Comparison of ENCODE assay signal across 8 mouse cellular contexts in genomic region chr14:47298408-47298792, GRCm38 (mm10). TPM values are rescaled to one million over a fixed set of nuclear protein-coding genes. Genes with fewer than 3 reads are reported as not detected.
DNase-seq lines count a peak whose midpoint lies in the region; ATAC-seq and TF ChIP-seq lines count a peak whose summit lies in the region.

No protein-coding gene starts in this region.

- peak overlapping the region; percentile 99 for H3K4me3 ChIP-seq in kidney, postnatal 0 days (replicated peaks; ENCODE audit: low read depth, low read length)
- H3K4me3 ChIP-seq in bone marrow macrophage, adult 2 months (ENCODE audit: insufficient read depth, low read length), result peak overlapping the region; percentile 97
- peak overlapping the region; percentile 76 for H3K4me3 ChIP-seq in hindbrain, embryonic 14.5 days (replicated peaks; ENCODE audit: low read length)
- peak overlapping the region; percentile 90 for H3K4me3 ChIP-seq in midbrain, embryonic 11.5 days (ENCODE audit: low read depth, low read length)

- TF ChIP-seq CTCF in kidney, postnatal 0 days (IDR thresholded peaks at IDR 0.05; ENCODE audit: low read depth), result no peak
- TF ChIP-seq CTCF in bone marrow macrophage, adult 2 months (IDR thresholded peaks at IDR 0.05; ENCODE audit: low read depth, low read length), result no peak

- peak overlapping the region; percentile 97 for H3K9ac ChIP-seq in kidney, postnatal 0 days (ENCODE audit: low read depth, low read length)
- peak overlapping the region; percentile 93 for H3K9ac ChIP-seq in hindbrain, embryonic 14.5 days
- H3K9ac ChIP-seq in midbrain, embryonic 11.5 days (ENCODE audit: low read length), result peak overlapping the region; percentile 98

- peak; percentile 44 for DNase-seq in kidney, postnatal 0 days (ENCODE audit: low spot score)
- DNase-seq in kidney, adult 8-10 months, result no peak
- peak; percentile 30 for DNase-seq in hindbrain, embryonic 14.5 days (ENCODE audit: low spot score)
- peak; percentile 96 for DNase-seq in midbrain, embryonic 11.5 days (ENCODE audit: low spot score, missing footprints)
- no peak for DNase-seq in cerebellum, postnatal 36 days
- DNase-seq in gastrocnemius, adult 8-10 months (ENCODE audit: low spot score in 2 of 2), result no peak
- DNase-seq in thymus, adult 18-20 months, result no peak

- H3K27ac ChIP-seq in kidney, postnatal 0 days, result peak overlapping the region; percentile 98
- peak overlapping the region; percentile 76 for H3K27ac ChIP-seq in bone marrow macrophage, adult 2 months (ENCODE audit: insufficient read depth, low read depth, low read length)
- peak overlapping the region; percentile 95 for H3K27ac ChIP-seq in hindbrain, embryonic 14.5 days
- peak overlapping the region; percentile 99 for H3K27ac ChIP-seq in midbrain, embryonic 11.5 days (ENCODE audit: low read depth, low read length)

- ATAC-seq in kidney, postnatal 0 days (replicated peaks; ENCODE audit: low FRiP score, low read depth), result peak; percentile 87
- peak; percentile 85 for ATAC-seq in hindbrain, embryonic 14.5 days (ENCODE audit: low FRiP score)
- ATAC-seq in midbrain, embryonic 11.5 days (ENCODE audit: low FRiP score), result peak; percentile 87

- H3K4me2 ChIP-seq in kidney, postnatal 0 days (ENCODE audit: low read length), result peak overlapping the region; percentile 72
- H3K4me2 ChIP-seq in hindbrain, embryonic 14.5 days (replicated peaks), result peak overlapping the region; percentile 66
- H3K4me2 ChIP-seq in midbrain, embryonic 11.5 days, result peak overlapping the region; percentile 76

- H3K36me3 ChIP-seq in kidney, postnatal 0 days (ENCODE audit: insufficient read depth, low read length), result no peaks in the 10 kb centered on the region
- 0 out of 2 replicates have a peak, but pooled peaks cover 4% of the 10 kb centered on the region for H3K36me3 ChIP-seq in hindbrain, embryonic 14.5 days (replicated peaks; ENCODE audit: control insufficient read depth, insufficient read depth)
- H3K36me3 ChIP-seq in midbrain, embryonic 11.5 days (ENCODE audit: control insufficient read depth, insufficient read depth, low read length), result no peaks in the 10 kb centered on the region

- no peaks in the 10 kb centered on the region for H3K27me3 ChIP-seq in kidney, postnatal 0 days (ENCODE audit: insufficient read depth, low read length)
- no peaks in the 10 kb centered on the region for H3K27me3 ChIP-seq in hindbrain, embryonic 14.5 days (ENCODE audit: control insufficient read depth, insufficient read depth, low read length)
- H3K27me3 ChIP-seq in midbrain, embryonic 11.5 days (ENCODE audit: control insufficient read depth, insufficient read depth, low read length), result no peaks in the 10 kb centered on the region

- 0% methylated on average over 29 of the region's 38 CpGs for WGBS in kidney, postnatal 0 days
- 0% methylated on average over 38 of the region's 38 CpGs for WGBS in hindbrain, embryonic 14.5 days
- WGBS in midbrain, embryonic 11.5 days, result under 1% methylated on average over 24 of the region's 38 CpGs

- no peaks in the 10 kb centered on the region for H3K9me3 ChIP-seq in kidney, postnatal 0 days (replicated peaks; ENCODE audit: low read length)
- H3K9me3 ChIP-seq in hindbrain, embryonic 14.5 days (ENCODE audit: control insufficient read depth, low read length), result no peaks in the 10 kb centered on the region
- no peaks in the 10 kb centered on the region for H3K9me3 ChIP-seq in midbrain, embryonic 11.5 days (ENCODE audit: control insufficient read depth, low read length)

- H3K4me1 ChIP-seq in kidney, postnatal 0 days (replicated peaks; ENCODE audit: insufficient read depth, low read length), result peaks cover 9% of the 10 kb centered on the region
- peaks cover 17% of the 10 kb centered on the region for H3K4me1 ChIP-seq in bone marrow macrophage, adult 2 months (ENCODE audit: control insufficient read depth, insufficient read depth, low read length)
- peaks cover 25% of the 10 kb centered on the region for H3K4me1 ChIP-seq in hindbrain, embryonic 14.5 days (replicated peaks; ENCODE audit: control insufficient read depth, insufficient read depth, low read length)
- H3K4me1 ChIP-seq in midbrain, embryonic 11.5 days (ENCODE audit: control insufficient read depth, insufficient read depth, low read length), result peaks cover 10% of the 10 kb centered on the region

- TF ChIP-seq POLR2A in bone marrow macrophage, adult 2 months (IDR thresholded peaks at IDR 0.05; ENCODE audit: borderline replicate concordance, low read depth, low read length), result no peak

RNA-seq across cellular contexts. Expression of gene Mapk1ip1l, which starts 0.3 kb away (rescaled TPM):
- polyA plus RNA-seq in kidney, postnatal 0 days (2015; fragmentation: Nextera tagmentation; extraction: Ambion mirVana), result 38.1 and 41.2 TPM in 2 replicates
- 58.0 and 60.7 TPM in 2 replicates for polyA plus RNA-seq in bone marrow macrophage, adult 2 months (2012; ENCODE audit: insufficient read depth, insufficient read length, missing spikeins)
- polyA plus RNA-seq in hindbrain, embryonic 14.5 days (2014; fragmentation: Nextera tagmentation; extraction: Ambion mirVana), result 52.0 and 54.8 TPM in 2 replicates
- 91.0 and 97.6 TPM in 2 replicates for polyA plus RNA-seq in midbrain, embryonic 11.5 days (2014; fragmentation: Nextera tagmentation; extraction: Ambion mirVana)
- total RNA-seq in gastrocnemius, adult 8-10 months (2022), result 10 to 100 TPM; 19.0 to 27.0 (median 24.2) TPM

RNA-seq across cellular contexts. Expression of gene Socs4, which starts 21.7 kb away (rescaled TPM):
- polyA plus RNA-seq in kidney, postnatal 0 days (2015; fragmentation: Nextera tagmentation; extraction: Ambion mirVana), result 3.7 and 4.3 TPM in 2 replicates
- 21.9 and 22.6 TPM in 2 replicates for polyA plus RNA-seq in bone marrow macrophage, adult 2 months (2012; ENCODE audit: insufficient read depth, insufficient read length, missing spikeins)
- polyA plus RNA-seq in hindbrain, embryonic 14.5 days (2014; fragmentation: Nextera tagmentation; extraction: Ambion mirVana), result 3.6 TPM in 2 replicates
- 5.8 and 8.3 TPM in 2 replicates for polyA plus RNA-seq in midbrain, embryonic 11.5 days (2014; fragmentation: Nextera tagmentation; extraction: Ambion mirVana)
- total RNA-seq in gastrocnemius, adult 8-10 months (2022), result 1 to 10 TPM; 6.7 to 9.9 (median 7.4) TPM

RNA-seq across cellular contexts. Expression of gene Wdhd1, which starts 21.7 kb away (rescaled TPM):
- polyA plus RNA-seq in kidney, postnatal 0 days (2015; fragmentation: Nextera tagmentation; extraction: Ambion mirVana), result 10.9 and 11.8 TPM in 2 replicates
- 11.6 and 16.7 TPM in 2 replicates for polyA plus RNA-seq in bone marrow macrophage, adult 2 months (2012; ENCODE audit: insufficient read depth, insufficient read length, missing spikeins)
- 15.0 and 15.6 TPM in 2 replicates for polyA plus RNA-seq in hindbrain, embryonic 14.5 days (2014; fragmentation: Nextera tagmentation; extraction: Ambion mirVana)
- 47.3 and 48.1 TPM in 2 replicates for polyA plus RNA-seq in midbrain, embryonic 11.5 days (2014; fragmentation: Nextera tagmentation; extraction: Ambion mirVana)
- 1 to 10 TPM in 1 of 4 experiments, under 1 TPM in 3; 0.10 to 1.0 (median 0.49) TPM for total RNA-seq in gastrocnemius, adult 8-10 months (2022)

Comparison
In these comparisons a context has a peak if more than half of its experiments do, and no peak if none do; other contexts are left out.
1. DNase-seq: peak in kidney, postnatal 0 days (single experiment), hindbrain, embryonic 14.5 days (single experiment) and midbrain, embryonic 11.5 days (single experiment); none in kidney, adult 8-10 months (0 of 2), cerebellum, postnatal 36 days (0 of 2), gastrocnemius, adult 8-10 months (0 of 2) and thymus, adult 18-20 months (0 of 2).
2. Peak in every context shown above with its lines, with median percentiles within 50 percentile points of each other: ATAC-seq, H3K27ac ChIP-seq, H3K4me2 ChIP-seq, H3K4me3 ChIP-seq and H3K9ac ChIP-seq.